Mouse (Mus musculus) adrenal gland, postnatal 14 days (tissue): Measurements from ENCODE around the gene Mrpl32. TPM values are rescaled to one million over a fixed set of nuclear protein-coding genes. Genes with fewer than 3 reads are reported as not detected.
A peak's percentile ranks its signal among the peaks of the same experiment; 100 is the strongest.

ENCODE experiments used
- DNase-seq: peaks from one replicate; pipeline ENCODE4 v3.0.0; 2021; ENCODE audit warnings: mixed read lengths
- long read RNA-seq, 2 experiments: library from polyadenylated mRNA; stranded (forward); transcript quantifications; one replicate each; pipeline ENCODE4 v2.0.0; 2021
- total RNA-seq: library from RNA; stranded (reverse); gene quantifications from 2 replicates; pipeline ENCODE4 v1.2.3, GENCODE M21; 2021

The Mrpl32 gene
- total RNA-seq: 61.6 and 62.5 TPM in 2 replicates
- long read RNA-seq, experiment 1, transcript Mrpl32-202 (3 exons, 3,013 nt): major isoform, 73 of 77 reads
- long read RNA-seq, experiment 1, partial matches to known transcripts: 2 of 77 reads
- long read RNA-seq, experiment 1, other reads (novel, unspliced or antisense): 0 of 77 reads
- long read RNA-seq, experiment 2, transcript Mrpl32-202 (3 exons, 3,013 nt): major isoform, 44 of 52 reads
- long read RNA-seq, experiment 2, partial matches to known transcripts: 3 of 52 reads
- long read RNA-seq, experiment 2, other reads (novel, unspliced or antisense): 2 of 52 reads

GRCm38 (mm10) chr13:14612926-14613529, at the start of gene Mrpl32, which contains the start of gene Psma2:
Gene Mrpl32 (minus strand): TSS chr13:14613165.
Gene Psma2 (plus strand): TSS chr13:14613240.
- DNase-seq: peak; percentile 97

GRCm38 (mm10) chr13:14649301-14649700, 36.3 kb upstream of the Mrpl32 start:
- DNase-seq: peak; percentile 37

DNA sequence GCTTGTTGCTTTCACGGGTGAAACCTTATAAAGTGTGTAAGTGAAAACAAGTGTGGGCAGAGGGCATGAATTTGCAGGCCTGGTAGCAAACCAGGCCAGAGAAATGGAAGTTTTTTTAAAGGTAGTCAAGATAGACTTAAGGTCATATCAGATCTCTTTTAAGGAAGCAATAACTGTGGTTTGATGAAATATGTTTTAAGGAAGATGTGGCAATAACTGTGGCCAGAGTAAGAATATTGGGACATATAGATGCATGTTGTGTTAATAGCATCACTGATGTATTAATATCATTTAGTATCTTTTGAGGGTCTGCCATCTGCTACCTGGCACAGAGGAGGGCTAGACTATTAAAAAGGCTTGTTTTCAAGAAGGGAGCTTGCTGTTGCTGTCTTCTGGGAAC, 27.0 kb upstream of the Mrpl32 start:
- DNase-seq: no peak

DNA sequence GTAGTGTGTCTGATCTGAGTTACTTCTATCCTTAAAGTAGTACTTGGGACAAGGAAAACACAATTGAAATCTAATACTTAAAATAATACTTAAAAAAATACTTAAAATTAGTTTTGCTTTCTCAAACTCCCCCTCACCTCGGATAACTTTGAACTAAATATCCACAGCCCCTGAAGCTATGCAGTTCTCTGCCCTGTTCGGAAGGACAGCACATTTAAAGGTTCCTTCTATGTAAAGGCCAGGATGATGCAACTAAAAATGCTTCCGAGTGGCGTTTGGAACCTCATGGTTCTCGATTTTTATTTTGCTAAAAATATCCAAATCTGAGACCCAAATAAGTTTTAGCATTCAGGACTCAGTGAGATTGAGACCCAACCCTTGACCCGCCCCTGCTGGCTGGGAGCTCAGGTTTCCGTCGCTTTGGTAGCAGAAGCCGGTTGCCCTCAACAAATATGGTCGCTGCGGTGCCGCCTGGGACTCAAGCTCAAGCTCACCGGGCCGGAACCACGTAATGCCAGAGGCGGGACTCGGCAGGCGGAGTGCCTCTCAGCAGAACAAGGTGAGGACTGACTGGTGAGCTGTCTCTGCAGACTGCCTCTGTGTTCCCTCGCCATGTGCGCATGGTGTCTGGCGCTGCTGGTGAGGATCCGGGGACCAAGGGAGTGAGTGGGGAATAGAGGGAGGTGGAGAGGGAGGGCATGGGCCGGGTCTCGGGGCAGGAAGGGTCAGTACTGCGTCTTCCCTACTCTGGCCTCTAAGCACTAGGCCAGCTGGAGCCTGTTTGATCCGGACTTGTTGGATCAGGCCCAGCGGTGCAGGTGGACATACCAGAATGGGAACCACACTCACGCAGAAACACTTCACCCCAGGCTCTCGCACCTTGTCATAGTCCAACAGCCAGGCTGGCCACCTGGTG, 17.0 kb upstream of the Mrpl32 start, which contains the start of gene AW209491:
Gene AW209491, plus strand, starts transcription at position 429 of the 916 bp plus-strand sequence.
- peak; percentile 97 for DNase-seq

DNA sequence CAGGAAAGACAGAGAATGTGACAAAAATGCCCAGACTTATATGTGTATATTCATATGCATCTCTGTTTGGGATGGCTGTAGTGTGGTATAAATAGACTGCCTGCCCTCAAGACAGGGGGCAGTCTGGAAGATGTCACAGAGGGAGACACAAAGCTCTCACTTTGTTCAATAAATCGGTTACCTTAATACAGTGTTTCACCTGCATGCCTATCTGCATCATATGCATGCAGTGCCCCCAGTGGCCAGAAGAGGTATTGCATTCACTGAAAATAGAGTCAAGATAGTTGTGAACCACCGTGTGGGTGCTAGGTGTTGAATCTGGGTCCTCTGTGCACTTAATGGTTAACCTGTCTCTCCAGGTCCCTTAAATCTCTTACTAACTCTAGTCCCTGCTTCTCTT, 5.8 kb upstream of the Mrpl32 start:
- DNase-seq: peak; percentile 75

- no peak for DNase-seq
Measured at GRCm38 (mm10) chr13:14613553-14613952, 588 bp upstream of the Mrpl32 start.

GRCm38 (mm10) chr13:14612463-14612862, 502 bp downstream of the Mrpl32 start:
- no peak for DNase-seq

DNA sequence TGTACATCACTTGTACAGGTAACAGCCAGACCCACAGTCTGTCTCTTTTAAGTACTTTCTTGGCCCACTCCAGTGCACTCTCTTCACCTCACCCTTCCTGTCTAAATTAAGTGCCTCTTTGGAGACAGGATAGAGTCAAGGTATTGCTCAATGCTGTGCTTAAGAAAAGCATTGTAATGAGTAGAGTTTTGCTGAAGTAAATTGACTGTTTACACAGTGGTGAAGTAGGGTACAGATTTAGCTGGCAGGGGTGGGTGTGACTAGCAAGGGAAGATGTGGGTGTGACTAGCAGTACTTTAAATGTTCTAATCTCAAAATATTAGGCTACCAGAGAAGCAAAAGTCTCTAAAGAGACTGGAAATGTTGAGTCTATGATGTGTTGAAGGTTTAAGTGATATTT, 5.3 kb downstream of the Mrpl32 start:
- no peak for DNase-seq

GRCm38 (mm10) chr13:14602744-14603143, 10.2 kb downstream of the Mrpl32 start:
- DNase-seq: no peak

- DNase-seq: no peak
Measured at GRCm38 (mm10) chr13:14580392-14580791, 32.6 kb downstream of the Mrpl32 start.

DNA sequence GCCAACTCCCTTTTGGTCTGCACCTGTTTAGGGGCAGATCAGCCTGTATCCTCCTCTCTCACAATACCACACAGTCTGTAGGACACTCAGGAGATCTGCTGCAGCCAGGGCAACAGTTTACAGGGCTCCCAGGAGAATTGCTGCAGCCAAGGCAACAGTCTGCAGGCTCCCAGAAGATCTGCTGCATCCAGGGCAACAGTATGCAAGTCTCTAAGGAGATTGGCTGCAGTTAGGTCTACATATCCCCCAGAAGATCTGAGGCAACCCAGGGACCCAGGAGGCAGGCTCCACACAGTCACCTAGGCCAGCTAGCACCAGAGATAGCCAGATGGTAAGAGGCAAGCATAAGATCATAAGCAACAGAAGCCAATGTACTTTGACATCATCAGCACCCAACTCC, 38.8 kb downstream of the Mrpl32 start:
- no peak for DNase-seq

- no peak for DNase-seq
Measured at GRCm38 (mm10) chr13:14561336-14561735, 51.6 kb downstream of the Mrpl32 start.

Other genes with a start within 250 kb of the Mrpl32 start
- gene Hecw1, start 89.9 kb downstream of the Mrpl32 start, total RNA-seq: 0.26 and 0.68 TPM in 2 replicates
- gene Psma2, start 75 bp upstream of the Mrpl32 start, total RNA-seq: 103 and 112 TPM in 2 replicates
- gene AW209491, start 17.0 kb upstream of the Mrpl32 start, total RNA-seq: 17.2 and 20.5 TPM in 2 replicates